Mouse (Mus musculus) lung, embryonic 14.5 days (tissue): ENCODE data around the gene Gm20388. TPM values are rescaled to one million over a fixed set of nuclear protein-coding genes. Genes with fewer than 3 reads are reported as not detected.

Experiments
- ATAC-seq: fragments of 200-750 bp; cut with Nextera tagmentation; 2 replicates; pipeline ENCODE4 v1.8.0; 2017; ENCODE audit warnings: mild to moderate bottlenecking, moderate TSS enrichment, moderate library complexity; ENCODE audit not compliant: insufficient read depth
- DNase-seq: peaks from one replicate; pipeline ENCODE4 v3.0.0-alpha.2; 2015
- H3K27ac ChIP-seq: fragments of 300-500 bp; sonication (generic); 2 replicates; pipeline ENCODE4 v1.5.1; 2014; ENCODE audit warnings: low read depth, mild to moderate bottlenecking, moderate library complexity
- H3K27me3 ChIP-seq: fragments of 300-500 bp; sonication (generic); 2 replicates; pipeline ENCODE4 v1.6.1; 2014; ENCODE audit warnings: low read length, control low read depth; ENCODE audit not compliant: insufficient read depth
- H3K36me3 ChIP-seq: fragments of 300-500 bp; sonication (generic); 2 replicates; pipeline ENCODE4 v1.6.1; 2014; ENCODE audit warnings: control low read depth; ENCODE audit not compliant: insufficient read depth
- H3K4me1 ChIP-seq: fragments of 300-500 bp; sonication (generic); 2 replicates; pipeline ENCODE4 v1.6.1; 2014; ENCODE audit warnings: antibody characterized with exemption, control low read depth; ENCODE audit not compliant: insufficient read depth
- H3K4me2 ChIP-seq: fragments of 300-500 bp; sonication (generic); 2 replicates; pipeline ENCODE4 v1.6.1; 2014; ENCODE audit warnings: mild to moderate bottlenecking
- H3K4me3 ChIP-seq: fragments of 300-500 bp; sonication (generic); 2 replicates; pipeline ENCODE4 v1.5.1; 2014; ENCODE audit warnings: low read depth, low read length
- H3K9ac ChIP-seq: fragments of 300-500 bp; sonication (generic); 2 replicates; pipeline ENCODE4 v1.6.1; 2014
- H3K9me3 ChIP-seq: fragments of 300-500 bp; sonication (generic); 2 replicates; pipeline ENCODE4 v1.6.1; 2016; ENCODE audit warnings: low read depth, low read length, control low read depth
- CTCF ChIP-seq: IDR thresholded peaks from 2 replicates; pipeline ENCODE4 v1.5.1; 2016; ENCODE audit warnings: antibody characterized with exemption, low read depth
- WGBS: fragments of 180-500 bp; shearing (Covaris S2); extraction: QIAGEN DNeasy Blood & Tissue Kit; methylation state at CpG from one replicate; pipeline ENCODE4 v1.1.7; 2014; 5-methylcytosine and 5-hydroxymethylcytosine counted together
- polyA plus RNA-seq: library from polyadenylated mRNA; unstranded; fragments of >200 nt; fragmentation: Nextera tagmentation; extraction: Ambion mirVana; gene quantifications from 2 replicates; pipeline ENCODE4 v1.2.1, GENCODE M21; 2014

Gene Gm20388
- polyA plus RNA-seq, 1 experiment from 2014 or later: not detected

DNA sequence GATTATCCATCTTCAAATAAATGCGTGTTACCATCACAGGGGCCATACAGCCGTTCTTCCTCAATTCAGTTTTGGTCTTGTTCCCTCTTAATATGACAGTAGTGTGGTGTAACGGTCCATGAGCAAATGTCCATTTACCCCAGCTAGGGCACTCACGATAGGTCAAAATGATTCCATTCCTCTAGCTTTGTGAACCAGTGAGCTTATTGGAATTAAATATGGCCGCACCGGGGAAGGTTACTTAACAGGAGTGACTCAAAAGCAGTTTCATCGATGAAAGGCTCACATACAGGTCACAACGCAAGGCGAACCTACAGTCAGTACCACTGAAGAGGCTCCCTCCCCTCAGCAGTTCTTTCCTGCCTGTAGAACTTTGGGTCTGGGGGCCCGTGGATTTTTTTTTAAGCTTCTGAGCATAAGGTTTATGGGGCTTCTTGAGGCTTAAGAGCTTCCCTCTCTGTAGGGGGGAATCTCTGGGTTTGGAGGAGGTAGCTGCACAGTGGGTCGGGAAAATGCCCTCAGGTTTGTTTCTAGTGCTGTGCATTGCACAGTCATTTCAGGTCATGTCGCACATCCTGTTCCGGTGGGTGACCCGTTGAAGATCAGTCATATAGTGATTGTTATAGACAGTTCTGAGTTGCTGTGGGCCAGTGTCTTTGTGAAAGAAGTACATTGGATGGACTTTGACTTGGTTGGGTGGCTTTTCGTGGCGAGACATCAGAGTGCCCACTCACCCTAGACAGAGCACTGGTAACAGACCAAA lies 3568.0 kb downstream of the Gm20388 start:
- peaks cover 32% of the 10 kb centered on the region for H3K36me3 ChIP-seq
- peaks cover 10% of the 10 kb centered on the region; the same call in 1 of the 2 replicates for H3K4me1 ChIP-seq
- H3K9ac ChIP-seq: peak overlapping the region; percentile 65
- peak overlapping the region; percentile 84 for H3K4me2 ChIP-seq
- H3K27me3 ChIP-seq: no peaks in the 10 kb centered on the region
- no peaks in the 10 kb centered on the region for H3K9me3 ChIP-seq
- WGBS: 36% methylated on average over 16 of the region's 16 CpGs
- ATAC-seq (0 out of 2 replicates have a peak, but pooled peaks have one; percentile 1), DNase-seq (peak; percentile 41)
- H3K4me3 ChIP-seq: peak overlapping the region; percentile 64
- peak overlapping the region; percentile 87 for H3K27ac ChIP-seq
- TF ChIP-seq CTCF: no peak

DNA sequence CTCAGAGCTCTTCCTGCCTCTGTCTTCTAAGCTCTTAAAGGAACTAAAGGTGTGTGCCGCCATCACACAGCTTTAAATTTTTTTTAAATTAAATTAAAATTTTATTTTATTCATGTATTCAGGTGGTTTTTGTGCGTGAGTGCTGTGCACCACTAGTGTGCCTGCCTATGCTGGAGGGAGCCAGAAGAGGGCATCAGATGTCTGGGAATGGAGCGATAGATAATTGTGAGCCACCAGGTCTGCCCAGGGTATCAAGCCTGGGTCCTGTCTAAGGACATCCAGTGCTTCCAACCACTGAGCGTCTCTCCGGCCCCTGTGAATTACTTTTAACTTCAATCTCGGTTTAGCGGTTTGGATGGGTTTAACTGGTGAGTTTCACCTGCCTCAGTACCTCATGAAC lies 3572.0 kb downstream of the Gm20388 start:
- Histone ChIP-seq H3K4me2 (no peak overlapping the region), H3K4me1 (peaks cover 7% of the 10 kb centered on the region; the same call in 1 of the 2 replicates), H3K27me3 (no peaks in the 10 kb centered on the region), H3K9me3 (no peaks in the 10 kb centered on the region), H3K27ac (no peak overlapping the region), H3K36me3 (peaks cover 70% of the 10 kb centered on the region), H3K4me3 (no peak overlapping the region), H3K9ac (no peak overlapping the region)
- no peak for TF ChIP-seq CTCF
- ATAC-seq (no peak), DNase-seq (peak; percentile 9)
- 83% methylated on average over 7 of the region's 7 CpGs for WGBS

DNA sequence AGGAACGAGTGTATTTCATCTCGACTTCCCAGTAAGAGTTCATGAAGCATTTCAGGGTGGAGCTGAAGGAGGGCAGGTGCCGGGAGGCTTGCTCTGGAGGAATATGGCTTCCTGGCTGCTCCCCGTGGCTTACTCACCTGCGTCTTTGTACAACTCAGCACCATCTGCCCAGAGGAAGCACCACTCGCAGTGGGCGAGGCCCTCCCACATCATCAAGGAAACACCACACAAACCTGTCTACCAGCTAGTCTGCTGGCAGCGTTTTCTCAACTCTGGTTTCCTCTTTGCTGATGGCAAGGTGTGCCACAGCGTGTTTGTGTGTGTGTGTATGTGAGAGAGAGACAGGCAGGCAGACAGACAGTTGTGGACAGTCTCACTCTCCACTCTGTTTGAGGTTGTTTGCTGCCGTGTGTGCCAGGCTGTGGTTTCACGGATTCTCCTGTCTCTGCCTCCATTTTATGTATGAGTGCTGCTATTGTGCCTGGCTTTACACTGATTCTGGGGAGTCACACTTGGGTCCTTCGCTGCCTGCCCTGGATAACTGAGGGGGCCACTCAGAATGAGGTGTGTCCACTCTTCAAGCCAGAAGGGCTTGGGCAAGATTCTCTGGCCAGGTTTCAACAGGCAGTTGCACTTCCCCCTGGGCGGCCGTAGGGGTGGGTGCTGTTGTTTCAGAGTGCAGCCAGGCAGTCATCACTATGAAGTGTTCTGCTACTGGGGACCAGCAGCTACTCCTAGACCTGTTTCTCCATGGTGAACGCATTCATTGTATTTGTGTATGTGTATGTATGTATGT lies 3580.8 kb downstream of the Gm20388 start:
- Histone ChIP-seq H3K4me1 (no peaks in the 10 kb centered on the region), H3K4me3 (no peak overlapping the region), H3K4me2 (no peak overlapping the region), H3K9ac (no peak overlapping the region), H3K36me3 (peaks cover 95% of the 10 kb centered on the region), H3K27ac (no peak overlapping the region), H3K27me3 (no peaks in the 10 kb centered on the region), H3K9me3 (no peaks in the 10 kb centered on the region)
- 89% methylated on average over 15 of the region's 15 CpGs for WGBS
- no peak for TF ChIP-seq CTCF
- DNase-seq (no peak), ATAC-seq (no peak)

DNA sequence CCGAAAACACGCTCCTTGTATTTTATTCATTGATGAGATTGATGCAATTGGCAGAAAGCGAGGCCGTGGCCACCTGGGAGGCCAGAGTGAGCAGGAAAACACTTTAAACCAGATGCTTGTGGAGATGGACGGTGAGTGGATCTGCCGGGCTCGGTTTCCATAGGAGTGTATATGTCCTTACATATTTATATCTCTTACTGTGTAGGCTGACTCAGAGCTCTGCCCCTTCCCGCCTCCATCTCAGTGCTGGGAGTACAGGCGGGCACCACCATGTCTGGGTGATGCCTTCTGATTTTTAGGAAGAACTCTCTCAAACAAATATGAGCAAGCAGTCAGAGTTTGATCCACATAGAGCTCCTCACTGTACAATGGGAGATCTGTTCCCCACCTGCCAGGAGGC lies 3582.3 kb downstream of the Gm20388 start:
- no peaks in the 10 kb centered on the region for H3K27me3 ChIP-seq
- DNase-seq (no peak), ATAC-seq (no peak)
- 95% methylated on average over 9 of the region's 9 CpGs for WGBS
- H3K27ac ChIP-seq: no peak overlapping the region
- peaks cover 95% of the 10 kb centered on the region for H3K36me3 ChIP-seq
- H3K9ac ChIP-seq: no peak overlapping the region
- no peak for TF ChIP-seq CTCF
- H3K4me2 ChIP-seq: no peak overlapping the region
- no peaks in the 10 kb centered on the region for H3K4me1 ChIP-seq
- H3K9me3 ChIP-seq: no peaks in the 10 kb centered on the region
- H3K4me3 ChIP-seq: no peak overlapping the region

DNA sequence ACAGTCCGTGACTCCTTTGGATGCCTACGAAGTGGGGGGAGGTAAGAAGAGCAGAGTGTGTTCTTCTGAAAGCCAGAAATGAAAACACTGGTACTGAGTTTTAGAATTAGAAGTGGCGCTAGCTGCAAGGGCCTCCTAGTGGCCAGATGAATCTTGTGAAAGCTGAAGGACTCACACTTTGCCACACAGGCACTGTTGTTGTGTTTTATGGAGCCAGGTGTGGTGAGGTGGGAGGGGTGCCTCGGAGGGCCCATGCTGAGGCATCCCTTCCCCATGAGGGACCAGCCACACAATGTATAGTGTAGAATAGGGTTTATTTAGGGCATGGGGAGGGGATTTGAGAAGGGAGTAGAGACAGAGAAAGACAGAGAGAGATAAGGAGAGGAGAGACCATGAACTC lies 3587.1 kb downstream of the Gm20388 start:
- Histone ChIP-seq H3K36me3 (peaks cover 97% of the 10 kb centered on the region), H3K9ac (no peak overlapping the region), H3K4me2 (no peak overlapping the region), H3K4me1 (no peaks in the 10 kb centered on the region), H3K27me3 (no peaks in the 10 kb centered on the region), H3K27ac (no peak overlapping the region), H3K4me3 (no peak overlapping the region), H3K9me3 (no peaks in the 10 kb centered on the region)
- TF ChIP-seq CTCF: peak; percentile 27
- 89% methylated on average over 4 of the region's 4 CpGs for WGBS
- no peak for DNase-seq
- ATAC-seq: no peak

DNA sequence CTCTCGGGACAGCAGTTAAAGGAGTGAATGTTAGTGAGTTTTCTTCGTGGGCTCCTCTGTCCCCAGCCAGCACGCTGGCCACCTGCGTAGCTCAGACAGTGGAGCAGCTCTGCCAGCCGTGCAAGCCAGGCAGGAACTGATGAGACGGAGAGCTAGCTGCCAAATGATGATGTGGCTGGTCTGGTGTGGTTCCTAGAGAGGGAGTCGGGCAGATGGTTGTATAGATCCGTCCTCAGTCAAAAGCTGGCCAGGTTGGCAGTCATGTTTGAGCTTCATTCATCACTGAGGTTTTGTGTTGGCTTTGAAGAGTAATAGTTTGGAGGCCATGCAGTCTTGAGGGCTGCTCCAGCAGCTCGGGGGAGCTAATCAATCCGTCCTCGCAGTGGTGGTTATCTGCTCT lies 3588.3 kb downstream of the Gm20388 start:
- H3K4me1 ChIP-seq: no peaks in the 10 kb centered on the region
- DNase-seq: no peak
- H3K9me3 ChIP-seq: 0 out of 2 replicates have a peak, but pooled peaks cover 3% of the 10 kb centered on the region
- no peak overlapping the region for H3K4me2 ChIP-seq
- no peak overlapping the region for H3K9ac ChIP-seq
- H3K27me3 ChIP-seq: no peaks in the 10 kb centered on the region
- no peak for ATAC-seq
- H3K36me3 ChIP-seq: peaks cover 97% of the 10 kb centered on the region
- 87% methylated on average over 11 of the region's 11 CpGs for WGBS
- H3K27ac ChIP-seq: no peak overlapping the region
- no peak for TF ChIP-seq CTCF
- no peak overlapping the region for H3K4me3 ChIP-seq

DNA sequence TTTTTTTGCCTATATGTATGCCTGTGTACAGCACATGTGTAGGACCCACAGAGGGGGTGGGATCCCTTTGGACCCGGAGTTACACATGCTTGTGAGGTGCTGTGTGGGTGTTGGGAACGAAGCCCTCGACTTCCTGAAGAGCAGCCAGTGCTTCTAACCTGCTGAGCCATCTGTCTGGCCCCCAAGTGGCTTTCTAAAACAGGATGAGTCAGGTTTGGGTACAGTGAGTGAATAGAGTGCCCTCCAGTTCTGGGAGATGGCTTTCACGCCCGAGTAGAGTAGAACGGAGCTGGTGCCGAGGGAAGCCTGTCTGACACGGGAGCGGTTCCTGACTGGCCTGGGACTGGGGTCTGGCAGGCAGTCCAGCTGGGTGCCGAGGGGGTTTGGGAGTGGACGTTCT lies 3588.9 kb downstream of the Gm20388 start:
- Histone ChIP-seq H3K27me3 (no peaks in the 10 kb centered on the region), H3K27ac (no peak overlapping the region), H3K9ac (no peak overlapping the region), H3K4me1 (no peaks in the 10 kb centered on the region), H3K36me3 (peaks cover 97% of the 10 kb centered on the region), H3K4me3 (no peak overlapping the region), H3K4me2 (no peak overlapping the region), H3K9me3 (0 out of 2 replicates have a peak, but pooled peaks cover 3% of the 10 kb centered on the region)
- DNase-seq: no peak
- WGBS: 88% methylated on average over 11 of the region's 11 CpGs
- TF ChIP-seq CTCF: no peak
- no peak for ATAC-seq
